Mouse (Mus musculus) cerebellum, adult 2 months (tissue): ENCODE measurements around the gene Gli3. TPM values are rescaled to one million over a fixed set of nuclear protein-coding genes. Genes with fewer than 3 reads are reported as not detected.

ENCODE experiments used
- DNase-seq, 2 experiments: peaks; one replicate each; pipeline ENCODE4 v3.0.0; 2021
- H3K27ac ChIP-seq: fragments of 200-500 bp; 2 replicates; pipeline ENCODE4 v1.5.1; 2012; ENCODE audit warnings: low read length, control low read depth, inconsistent platforms; ENCODE audit not compliant: insufficient read depth
- H3K27me3 ChIP-seq: fragments of 200-500 bp; 2 replicates; pipeline ENCODE4 v1.6.1; 2012; ENCODE audit warnings: inconsistent platforms, mild to moderate bottlenecking, low read length, moderate library complexity; ENCODE audit not compliant: control insufficient read depth, insufficient read depth
- H3K4me1 ChIP-seq: fragments of 200-500 bp; 2 replicates; pipeline ENCODE4 v1.6.1; 2011; ENCODE audit warnings: low read length; ENCODE audit not compliant: control insufficient read depth, insufficient read depth
- H3K4me3 ChIP-seq: fragments of 200-500 bp; replicated peaks from 2 replicates; pipeline ENCODE3; 2011; ENCODE audit warnings: mild to moderate bottlenecking, low read depth, low read length, control low read depth; ENCODE audit not compliant: insufficient read depth
- CTCF ChIP-seq: fragments of 200-500 bp; IDR thresholded peaks from 2 replicates; pipeline ENCODE4 v1.5.1; 2011; ENCODE audit warnings: low read depth, mild to moderate bottlenecking, control low read depth, low read length, moderate library complexity, borderline replicate concordance; ENCODE audit not compliant: insufficient read depth
- POLR2A ChIP-seq: fragments of 200-500 bp; IDR thresholded peaks from 2 replicates; pipeline ENCODE4 v1.6.1; 2011; ENCODE audit warnings: low read length, control low read depth, borderline replicate concordance; ENCODE audit not compliant: insufficient read depth
- WGBS: fragments of 180-500 bp; shearing (Covaris S2); methylation state at CpG from one replicate; pipeline ENCODE4 v1.1.7; 2018; 5-methylcytosine and 5-hydroxymethylcytosine counted together
- polyA plus RNA-seq: library from polyadenylated mRNA; depleted of rRNA; stranded (reverse); fragments of >200 nt; gene quantifications from 2 replicates; pipeline ENCODE4 v1.2.3, GENCODE M21; 2012

The Gli3 gene
- polyA plus RNA-seq, 1 experiment: 2.4 TPM

GRCm38 (mm10) chr13:15545346-15545896, 82.4 kb downstream of the Gli3 start:
- Histone ChIP-seq H3K27me3 (no peaks in the 10 kb centered on the region; the same call in 1 of the 2 replicates), H3K27ac (no peak overlapping the region), H3K4me3 (no peak overlapping the region), H3K4me1 (no peaks in the 10 kb centered on the region; the same call in 1 of the 2 replicates)
- TF ChIP-seq CTCF (no peak), POLR2A (no peak)
- WGBS: 23% methylated on average over 4 of the region's 4 CpGs
- peak in 1 of 2 experiments; percentile 7 for DNase-seq

GRCm38 (mm10) chr13:15546258-15546657, 83.2 kb downstream of the Gli3 start:
- 70% methylated on average over 4 of the region's 4 CpGs for WGBS
- TF ChIP-seq POLR2A (no peak), CTCF (no peak)
- H3K4me1 ChIP-seq: no peaks in the 10 kb centered on the region; the same call in 1 of the 2 replicates

GRCm38 (mm10) chr13:15549466-15549865, 86.4 kb downstream of the Gli3 start:
- TF ChIP-seq POLR2A: no peak
- no peak for TF ChIP-seq CTCF
- H3K4me1 ChIP-seq: no peaks in the 10 kb centered on the region
- 64% methylated on average over 6 of the region's 6 CpGs for WGBS
- H3K27me3 ChIP-seq: no peaks in the 10 kb centered on the region; the same call in 1 of the 2 replicates
- DNase-seq: no peak
- H3K4me3 ChIP-seq: no peak overlapping the region
- H3K27ac ChIP-seq: no peak overlapping the region

More at GRCm38 (mm10) chr13:15546258-15546657, 83.2 kb downstream of the Gli3 start:
- Histone ChIP-seq H3K27me3 (no peaks in the 10 kb centered on the region; the same call in 1 of the 2 replicates), H3K27ac (no peak overlapping the region), H3K4me3 (no peak overlapping the region)
- no peak for DNase-seq

GRCm38 (mm10) chr13:15550027-15550602, 87.1 kb downstream of the Gli3 start:
- DNase-seq: no peak
- H3K27ac ChIP-seq: no peak overlapping the region
- TF ChIP-seq POLR2A (no peak), CTCF (no peak)
- WGBS: 65% methylated on average over 8 of the region's 8 CpGs
- no peak overlapping the region for H3K4me3 ChIP-seq
- no peaks in the 10 kb centered on the region for H3K4me1 ChIP-seq
- H3K27me3 ChIP-seq: no peaks in the 10 kb centered on the region; the same call in 1 of the 2 replicates

- no peak overlapping the region for H3K27ac ChIP-seq
- WGBS: 69% methylated on average over 6 of the region's 6 CpGs
- TF ChIP-seq POLR2A: no peak
- no peak for TF ChIP-seq CTCF
- no peaks in the 10 kb centered on the region for H3K4me1 ChIP-seq
- H3K4me3 ChIP-seq: no peak overlapping the region
- H3K27me3 ChIP-seq: no peaks in the 10 kb centered on the region
- DNase-seq: no peak
These were observed 87.7 kb downstream of the Gli3 start for GRCm38 (mm10) chr13:15550731-15551130.

- TF ChIP-seq CTCF (no peak), POLR2A (no peak)
- DNase-seq: no peak
- no peak overlapping the region for H3K27ac ChIP-seq
- no peak overlapping the region for H3K4me3 ChIP-seq
- no peaks in the 10 kb centered on the region for H3K27me3 ChIP-seq
- no peaks in the 10 kb centered on the region for H3K4me1 ChIP-seq
- WGBS: 85% methylated on average over 3 of the region's 3 CpGs
These were observed 89.0 kb downstream of the Gli3 start for GRCm38 (mm10) chr13:15552009-15552408.

GRCm38 (mm10) chr13:15556646-15557098, 93.6 kb downstream of the Gli3 start:
- Histone ChIP-seq H3K4me1 (no peaks in the 10 kb centered on the region; the same call in 1 of the 2 replicates), H3K4me3 (no peak overlapping the region), H3K27ac (no peak overlapping the region), H3K27me3 (no peaks in the 10 kb centered on the region)
- TF ChIP-seq CTCF (no peak), POLR2A (no peak)
- no peak for DNase-seq
- 24% methylated on average over 2 of the region's 2 CpGs for WGBS

- H3K4me3 ChIP-seq: no peak overlapping the region
- DNase-seq: no peak
- H3K4me1 ChIP-seq: no peaks in the 10 kb centered on the region; the same call in 1 of the 2 replicates
- H3K27me3 ChIP-seq: no peaks in the 10 kb centered on the region
- WGBS: 88% methylated on average over 3 of the region's 3 CpGs
- no peak overlapping the region for H3K27ac ChIP-seq
- no peak for TF ChIP-seq POLR2A
- no peak for TF ChIP-seq CTCF
These were observed 98.4 kb downstream of the Gli3 start for GRCm38 (mm10) chr13:15561441-15561840.
